Comparison of ENCODE assay signal across 10 mouse cellular contexts in the genomic region with DNA sequence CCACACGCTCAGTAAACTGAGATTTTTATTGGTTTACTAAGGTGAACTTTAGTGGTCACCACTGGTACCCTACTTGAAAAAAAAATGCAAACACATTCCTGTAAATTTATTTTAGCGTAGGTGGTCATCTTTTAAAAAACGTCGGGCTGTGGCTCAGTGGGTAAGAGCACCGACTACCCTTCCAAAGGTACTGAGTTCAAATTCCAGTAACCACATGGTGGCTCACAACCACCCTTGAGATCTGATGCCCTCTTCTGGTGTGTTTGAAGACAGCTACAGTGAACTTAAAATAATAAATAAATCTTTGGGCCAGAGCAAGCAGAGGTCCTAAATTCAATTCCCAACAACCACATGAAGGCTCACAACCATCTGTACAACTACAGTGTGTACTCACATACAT. TPM values are rescaled to one million over a fixed set of nuclear protein-coding genes. Genes with fewer than 3 reads are reported as not detected.
DNase-seq lines count a peak whose midpoint lies in the region; ATAC-seq and TF ChIP-seq lines count a peak whose summit lies in the region.
"Not testable (repeated sequence)": the region's sequence is repeated elsewhere in the genome, so short reads cannot be mapped to it uniquely, and the experiment has no call there.
"Had no signal": no experiment of that assay in that cellular context is flagged by ENCODE, and none has a peak within 500 bp of the region (broad histone marks: within the 10 kb centered on the region; RNA-seq: fewer than 3 reads in every experiment).

No protein-coding gene starts in this region.

- H3K9me3 ChIP-seq in CH12.LX (replicated peaks; ENCODE audit: low read length); embryonic facial prominence, embryonic 11.5 days (replicated peaks; ENCODE audit: control insufficient read depth, low read length); forebrain, embryonic 16.5 days (ENCODE audit: control insufficient read depth, low read length); hindbrain, embryonic 11.5 days (ENCODE audit: control insufficient read depth, low read length); kidney, embryonic 15.5 days (replicated peaks); liver, embryonic 12.5 days (replicated peaks); midbrain, embryonic 11.5 days (ENCODE audit: control insufficient read depth, low read length): not testable (repeated sequence)

- TF ChIP-seq RAD21 in CH12.LX (IDR thresholded peaks at IDR 0.05; ENCODE audit: low read depth, low read length): not testable (repeated sequence)

- dilution Hi-C loops in CH12.LX (cut with MboI; ENCODE audit: extremely low pct_ligation_motif_present, extremely low pct_unique_long_range_greater_than_20kb, low sequenced_read_pairs): not testable (repeated sequence)

- peaks cover 35 to 58% of the 10 kb centered on the region in 2 experiments for H3K36me3 ChIP-seq in CH12.LX (replicated peaks in 1 of 2; ENCODE audit: control insufficient read depth in 1 of 2, insufficient read depth in 1 of 2, low read length in 1 of 2)
- not testable (repeated sequence) for H3K36me3 ChIP-seq in embryonic facial prominence, embryonic 11.5 days (replicated peaks; ENCODE audit: control insufficient read depth, insufficient read depth, low read depth, low read length); forebrain, embryonic 16.5 days (ENCODE audit: control insufficient read depth, insufficient read depth); hindbrain, embryonic 11.5 days (ENCODE audit: control insufficient read depth, insufficient read depth, low read length)
- peaks cover 44% of the 10 kb centered on the region for H3K36me3 ChIP-seq in kidney, embryonic 15.5 days
- H3K36me3 ChIP-seq in liver, embryonic 12.5 days: peaks cover 59% of the 10 kb centered on the region
- H3K36me3 ChIP-seq in midbrain, embryonic 11.5 days (ENCODE audit: control insufficient read depth, insufficient read depth, low read length): peaks cover 11% of the 10 kb centered on the region

- 61% methylated on average over 5 of the region's 5 CpGs for WGBS in embryonic facial prominence, embryonic 11.5 days
- WGBS in forebrain, embryonic 16.5 days: 67% methylated on average over 5 of the region's 5 CpGs
- 60% methylated on average over 5 of the region's 5 CpGs for WGBS in hindbrain, embryonic 11.5 days
- WGBS in kidney, embryonic 15.5 days: 60% methylated on average over 5 of the region's 5 CpGs
- WGBS in liver, embryonic 12.5 days (ENCODE audit: insufficient replicate concordance): 29% methylated on average over 5 of the region's 5 CpGs
- 66% methylated on average over 5 of the region's 5 CpGs for WGBS in midbrain, embryonic 11.5 days
- 65% methylated on average over 5 of the region's 5 CpGs for WGBS in olfactory bulb, adult 2 months

- peaks cover 5 to 26% of the 10 kb centered on the region in 2 experiments; a peak in 3 of 4 replicates for H3K4me1 ChIP-seq in CH12.LX (ENCODE audit: control insufficient read depth in 1 of 2, insufficient read depth in 2 of 2)
- not testable (repeated sequence) for H3K4me1 ChIP-seq in embryonic facial prominence, embryonic 11.5 days (ENCODE audit: control insufficient read depth, insufficient read depth, low read length)
- H3K4me1 ChIP-seq in forebrain, embryonic 16.5 days (replicated peaks; ENCODE audit: control insufficient read depth, insufficient read depth, low read length): peaks cover 33% of the 10 kb centered on the region
- H3K4me1 ChIP-seq in hindbrain, embryonic 11.5 days (replicated peaks; ENCODE audit: control insufficient read depth, insufficient read depth, low read length): peaks cover 10% of the 10 kb centered on the region
- peaks cover 47% of the 10 kb centered on the region for H3K4me1 ChIP-seq in kidney, embryonic 15.5 days
- peaks cover 42% of the 10 kb centered on the region for H3K4me1 ChIP-seq in liver, embryonic 12.5 days
- peaks cover 15% of the 10 kb centered on the region for H3K4me1 ChIP-seq in midbrain, embryonic 11.5 days (ENCODE audit: control insufficient read depth, insufficient read depth, low read length)
- H3K4me1 ChIP-seq in olfactory bulb, adult 2 months (ENCODE audit: control insufficient read depth, insufficient read depth, low read length): peaks cover 10% of the 10 kb centered on the region

- in situ Hi-C loops in CH12.LX (cut with MboI; ENCODE audit: low pct_ligation_motif_present, low pct_unique_long_range_greater_than_20kb, low sequenced_read_pairs): not testable (repeated sequence)

- H3K4me2 ChIP-seq in CH12.LX (ENCODE audit: insufficient read depth, low read depth, poor library complexity, severe bottlenecking): peak overlapping the region; percentile 92
- peak overlapping the region; percentile 36 for H3K4me2 ChIP-seq in embryonic facial prominence, embryonic 11.5 days (ENCODE audit: low read depth, low read length)
- peak overlapping the region; percentile 62 for H3K4me2 ChIP-seq in forebrain, embryonic 16.5 days (ENCODE audit: low read length)
- peak overlapping the region; percentile 61 for H3K4me2 ChIP-seq in hindbrain, embryonic 11.5 days (replicated peaks; ENCODE audit: low read depth, low read length)
- H3K4me2 ChIP-seq in kidney, embryonic 15.5 days: peak overlapping the region; percentile 70
- H3K4me2 ChIP-seq in liver, embryonic 12.5 days: peak overlapping the region; percentile 80
- H3K4me2 ChIP-seq in midbrain, embryonic 11.5 days: peak overlapping the region; percentile 55

- not testable (repeated sequence) for TF ChIP-seq POLR2A in CH12.LX (IDR thresholded peaks at IDR 0.05; ENCODE audit: low read depth, low read length); olfactory bulb, adult 2 months (IDR thresholded peaks at IDR 0.05; ENCODE audit: insufficient read depth, low read depth, low read length)

- H3K27me3 ChIP-seq in CH12.LX (replicated peaks); embryonic facial prominence, embryonic 11.5 days (ENCODE audit: control insufficient read depth, insufficient read depth, low read length); forebrain, embryonic 16.5 days (replicated peaks; ENCODE audit: control insufficient read depth, insufficient read depth, low read length); hindbrain, embryonic 11.5 days (ENCODE audit: control insufficient read depth, insufficient read depth, low read length); kidney, embryonic 15.5 days; liver, embryonic 12.5 days (replicated peaks); midbrain, embryonic 11.5 days (ENCODE audit: control insufficient read depth, insufficient read depth, low read length): not testable (repeated sequence)

- not testable (repeated sequence) for H3K27ac ChIP-seq in CH12.LX (ENCODE audit: insufficient read depth, low read depth); embryonic facial prominence, embryonic 11.5 days (replicated peaks; ENCODE audit: low read depth, low read length); forebrain, embryonic 16.5 days (ENCODE audit: low read length); hindbrain, embryonic 11.5 days (ENCODE audit: low read depth, low read length); midbrain, embryonic 11.5 days (ENCODE audit: low read depth, low read length); olfactory bulb, adult 2 months (ENCODE audit: insufficient read depth, low read depth, low read length)
- H3K27ac ChIP-seq in kidney, embryonic 15.5 days: peak overlapping the region; percentile 94; the same call in 1 of the 2 replicates
- H3K27ac ChIP-seq in liver, embryonic 12.5 days: peak overlapping the region; percentile 85

- peaks cover 45% of the 10 kb centered on the region for H3K79me2 ChIP-seq in CH12.LX (replicated peaks; ENCODE audit: control insufficient read depth, extremely low read depth, insufficient read depth, poor library complexity, severe bottlenecking)

- H3K9ac ChIP-seq in CH12.LX (ENCODE audit: insufficient read depth, low read depth): peak overlapping the region; percentile 98
- H3K9ac ChIP-seq in embryonic facial prominence, embryonic 11.5 days (replicated peaks; ENCODE audit: low read length): peak overlapping the region; percentile 86
- peak overlapping the region; percentile 92 for H3K9ac ChIP-seq in forebrain, embryonic 16.5 days (replicated peaks; ENCODE audit: low read depth, low read length)
- peak overlapping the region; percentile 81; the same call in 1 of the 2 replicates for H3K9ac ChIP-seq in hindbrain, embryonic 11.5 days (ENCODE audit: low read depth, low read length)
- peak overlapping the region; percentile 96 for H3K9ac ChIP-seq in kidney, embryonic 15.5 days
- H3K9ac ChIP-seq in liver, embryonic 12.5 days: peak overlapping the region; percentile 93
- peak overlapping the region; percentile 93 for H3K9ac ChIP-seq in midbrain, embryonic 11.5 days (ENCODE audit: low read length)

- ATAC-seq in embryonic facial prominence, embryonic 11.5 days (replicated peaks; ENCODE audit: insufficient number of reproducible peaks, low FRiP score, low TSS enrichment, low read depth); forebrain, embryonic 16.5 days; hindbrain, embryonic 11.5 days (ENCODE audit: low FRiP score); kidney, embryonic 15.5 days (replicated peaks; ENCODE audit: low FRiP score); liver, embryonic 12.5 days; midbrain, embryonic 11.5 days (ENCODE audit: low FRiP score): not testable (repeated sequence)

- not testable (repeated sequence) for TF ChIP-seq EP300 in CH12.LX (IDR thresholded peaks at IDR 0.05; ENCODE audit: low read length)

- DNase-seq in CH12.LX (ENCODE audit: extremely low read depth); embryonic facial prominence, embryonic 11.5 days (ENCODE audit: low spot score); hindbrain, embryonic 11.5 days (ENCODE audit: low spot score); midbrain, embryonic 11.5 days (ENCODE audit: low spot score, missing footprints): not testable (repeated sequence)

- H3K4me3 ChIP-seq in CH12.LX (replicated peaks in 1 of 3; ENCODE audit: low read depth in 2 of 3, low read length in 2 of 3, poor library complexity in 1 of 3): peak overlapping the region; percentile 70 to 92 (median 78)
- peak overlapping the region; percentile 75 for H3K4me3 ChIP-seq in embryonic facial prominence, embryonic 11.5 days (ENCODE audit: low read depth, low read length)
- H3K4me3 ChIP-seq in forebrain, embryonic 16.5 days (replicated peaks; ENCODE audit: low read length): peak overlapping the region; percentile 92
- H3K4me3 ChIP-seq in hindbrain, embryonic 11.5 days (ENCODE audit: low read depth, low read length): peak overlapping the region; percentile 75
- peak overlapping the region; percentile 98 for H3K4me3 ChIP-seq in kidney, embryonic 15.5 days (replicated peaks)
- peak overlapping the region; percentile 92 for H3K4me3 ChIP-seq in liver, embryonic 12.5 days
- peak overlapping the region; percentile 88 for H3K4me3 ChIP-seq in midbrain, embryonic 11.5 days (ENCODE audit: low read depth, low read length)
- peak overlapping the region; percentile 97; the same call in 1 of the 2 replicates for H3K4me3 ChIP-seq in olfactory bulb, adult 2 months (ENCODE audit: insufficient read depth, low read depth, low read length)

- peak in 1 of 2 experiments; percentile 26; a peak in 1 of 4 replicates for TF ChIP-seq CTCF in CH12.LX (conservative IDR thresholded peaks at IDR 0.05 in 1 of 2, IDR thresholded peaks at IDR 0.05 in 1 of 2; ENCODE audit: low read depth in 2 of 2, low read length in 2 of 2)
- TF ChIP-seq CTCF in olfactory bulb, adult 2 months (IDR thresholded peaks at IDR 0.05; ENCODE audit: insufficient read depth, low read depth, low read length): not testable (repeated sequence)

RNA-seq across cellular contexts. Expression of a gene that starts 1.0 kb away (rescaled TPM):
- total RNA-seq in CH12.LX (2012; rRNA removed) (5,102 and 6,050 TPM in 2 replicates), CH12.LX (2014; rRNA removed) (5,117 and 5,410 TPM in 2 replicates)
- 1,976 and 2,057 TPM in 2 replicates for polyA plus RNA-seq in CH12.LX (2012; ENCODE audit: insufficient read length, low read depth)
- polyA plus RNA-seq in embryonic facial prominence, embryonic 11.5 days (2014; fragmentation: Nextera tagmentation; extraction: Ambion mirVana): 1,371 and 1,480 TPM in 2 replicates
- polyA plus RNA-seq in forebrain, embryonic 16.5 days (2015; fragmentation: Nextera tagmentation; extraction: Ambion mirVana): 787 and 797 TPM in 2 replicates
- 1,264 and 1,299 TPM in 2 replicates for polyA plus RNA-seq in hindbrain, embryonic 11.5 days (2014; fragmentation: Nextera tagmentation; extraction: Ambion mirVana)
- polyA plus RNA-seq in kidney, embryonic 15.5 days (2015; fragmentation: Nextera tagmentation; extraction: Ambion mirVana): 1,520 and 1,607 TPM in 2 replicates
- polyA plus RNA-seq in liver, embryonic 12.5 days (2016; fragmentation: Nextera tagmentation; extraction: Ambion mirVana): 1,444 and 1,454 TPM in 2 replicates
- 1,270 and 1,392 TPM in 2 replicates for polyA plus RNA-seq in midbrain, embryonic 11.5 days (2014; fragmentation: Nextera tagmentation; extraction: Ambion mirVana)
- not detected in 2 replicates for polyA plus RNA-seq in olfactory bulb, adult 2 months (2012; ENCODE audit: insufficient read depth, insufficient read length, low replicate concordance, missing spikeins)

RNA-seq across cellular contexts. Expression of a gene that starts 1.1 kb away (rescaled TPM):
- total RNA-seq in CH12.LX (2012; rRNA removed): 0.38 and 0.59 TPM in 2 replicates
- not detected in 2 replicates for total RNA-seq in CH12.LX (2014; rRNA removed)
- polyA plus RNA-seq in CH12.LX (2012; ENCODE audit: insufficient read length, low read depth): 0.20 and 0.34 TPM in 2 replicates
- polyA plus RNA-seq in embryonic facial prominence, embryonic 11.5 days (2014; fragmentation: Nextera tagmentation; extraction: Ambion mirVana): 0.18 and 0.24 TPM in 2 replicates
- polyA plus RNA-seq in forebrain, embryonic 16.5 days (2015; fragmentation: Nextera tagmentation; extraction: Ambion mirVana): not detected in 2 replicates
- polyA plus RNA-seq in hindbrain, embryonic 11.5 days (2014; fragmentation: Nextera tagmentation; extraction: Ambion mirVana): not detected in 2 replicates
- 0.18 TPM in 1 of 2 replicates, not detected in the other for polyA plus RNA-seq in kidney, embryonic 15.5 days (2015; fragmentation: Nextera tagmentation; extraction: Ambion mirVana)
- polyA plus RNA-seq in liver, embryonic 12.5 days (2016; fragmentation: Nextera tagmentation; extraction: Ambion mirVana): 0.19 and 0.46 TPM in 2 replicates
- 0.22 TPM in 1 of 2 replicates, not detected in the other for polyA plus RNA-seq in midbrain, embryonic 11.5 days (2014; fragmentation: Nextera tagmentation; extraction: Ambion mirVana)
- polyA plus RNA-seq in olfactory bulb, adult 2 months (2012; ENCODE audit: insufficient read depth, insufficient read length, low replicate concordance, missing spikeins): not detected in 2 replicates
- total RNA-seq: layer of hippocampus, postnatal 14 days; monocyte, adult 5-6 weeks had no signal

RNA-seq across cellular contexts. Expression of a gene that starts 5.3 kb away (rescaled TPM):
- total RNA-seq in CH12.LX (2012; rRNA removed): 188 and 207 TPM in 2 replicates
- 207 and 208 TPM in 2 replicates for total RNA-seq in CH12.LX (2014; rRNA removed)
- polyA plus RNA-seq in CH12.LX (2012; ENCODE audit: insufficient read length, low read depth): 136 and 155 TPM in 2 replicates
- 191 and 217 TPM in 2 replicates for polyA plus RNA-seq in embryonic facial prominence, embryonic 11.5 days (2014; fragmentation: Nextera tagmentation; extraction: Ambion mirVana)
- 220 and 233 TPM in 2 replicates for polyA plus RNA-seq in forebrain, embryonic 16.5 days (2015; fragmentation: Nextera tagmentation; extraction: Ambion mirVana)
- polyA plus RNA-seq in hindbrain, embryonic 11.5 days (2014; fragmentation: Nextera tagmentation; extraction: Ambion mirVana): 198 and 223 TPM in 2 replicates
- 237 and 238 TPM in 2 replicates for polyA plus RNA-seq in kidney, embryonic 15.5 days (2015; fragmentation: Nextera tagmentation; extraction: Ambion mirVana)
- polyA plus RNA-seq in liver, embryonic 12.5 days (2016; fragmentation: Nextera tagmentation; extraction: Ambion mirVana): 233 and 239 TPM in 2 replicates
- polyA plus RNA-seq in midbrain, embryonic 11.5 days (2014; fragmentation: Nextera tagmentation; extraction: Ambion mirVana): 198 and 210 TPM in 2 replicates
- not detected in 2 replicates for polyA plus RNA-seq in olfactory bulb, adult 2 months (2012; ENCODE audit: insufficient read depth, insufficient read length, low replicate concordance, missing spikeins)

RNA-seq across cellular contexts. Expression of a gene that starts 8.7 kb away (rescaled TPM):
- total RNA-seq in CH12.LX (2012; rRNA removed) (0.17 TPM in 1 of 2 replicates, not detected in the other), CH12.LX (2014; rRNA removed) (0.24 TPM in 1 of 2 replicates, not detected in the other)
- polyA plus RNA-seq in CH12.LX (2012; ENCODE audit: insufficient read length, low read depth): 0.79 and 0.91 TPM in 2 replicates
- not detected in 2 replicates for polyA plus RNA-seq in embryonic facial prominence, embryonic 11.5 days (2014; fragmentation: Nextera tagmentation; extraction: Ambion mirVana)
- polyA plus RNA-seq in forebrain, embryonic 16.5 days (2015; fragmentation: Nextera tagmentation; extraction: Ambion mirVana): not detected in 2 replicates
- 0.11 TPM in 1 of 2 replicates, not detected in the other for polyA plus RNA-seq in hindbrain, embryonic 11.5 days (2014; fragmentation: Nextera tagmentation; extraction: Ambion mirVana)
- polyA plus RNA-seq in kidney, embryonic 15.5 days (2015; fragmentation: Nextera tagmentation; extraction: Ambion mirVana): not detected in 2 replicates
- not detected in 2 replicates for polyA plus RNA-seq in liver, embryonic 12.5 days (2016; fragmentation: Nextera tagmentation; extraction: Ambion mirVana)
- polyA plus RNA-seq in midbrain, embryonic 11.5 days (2014; fragmentation: Nextera tagmentation; extraction: Ambion mirVana): not detected in 2 replicates
- not detected in 2 replicates for polyA plus RNA-seq in olfactory bulb, adult 2 months (2012; ENCODE audit: insufficient read depth, insufficient read length, low replicate concordance, missing spikeins)

RNA-seq across cellular contexts. Expression of a gene that starts 11.5 kb away (rescaled TPM):
- total RNA-seq in CH12.LX (2012; rRNA removed): 98.0 and 122 TPM in 2 replicates
- total RNA-seq in CH12.LX (2014; rRNA removed): 99.7 and 105 TPM in 2 replicates
- 101 and 104 TPM in 2 replicates for polyA plus RNA-seq in CH12.LX (2012; ENCODE audit: insufficient read length, low read depth)
- polyA plus RNA-seq in embryonic facial prominence, embryonic 11.5 days (2014; fragmentation: Nextera tagmentation; extraction: Ambion mirVana): 96.3 and 102 TPM in 2 replicates
- 83.7 and 85.5 TPM in 2 replicates for polyA plus RNA-seq in forebrain, embryonic 16.5 days (2015; fragmentation: Nextera tagmentation; extraction: Ambion mirVana)
- polyA plus RNA-seq in hindbrain, embryonic 11.5 days (2014; fragmentation: Nextera tagmentation; extraction: Ambion mirVana): 83.7 and 101 TPM in 2 replicates
- 85.0 and 94.5 TPM in 2 replicates for polyA plus RNA-seq in kidney, embryonic 15.5 days (2015; fragmentation: Nextera tagmentation; extraction: Ambion mirVana)
- polyA plus RNA-seq in liver, embryonic 12.5 days (2016; fragmentation: Nextera tagmentation; extraction: Ambion mirVana): 65.4 and 71.8 TPM in 2 replicates
- polyA plus RNA-seq in midbrain, embryonic 11.5 days (2014; fragmentation: Nextera tagmentation; extraction: Ambion mirVana): 91.0 and 97.5 TPM in 2 replicates
- polyA plus RNA-seq in olfactory bulb, adult 2 months (2012; ENCODE audit: insufficient read depth, insufficient read length, low replicate concordance, missing spikeins): not detected in 2 replicates

Comparison
In these comparisons a context has a peak if more than half of its experiments do, and no peak if none do; other contexts are left out.
1. H3K4me2 ChIP-seq: peak in every context shown above with its lines; median percentile 92 in CH12.LX; 80 in liver, embryonic 12.5 days; 70 in kidney, embryonic 15.5 days; 62 in forebrain, embryonic 16.5 days; 61 in hindbrain, embryonic 11.5 days; 55 in midbrain, embryonic 11.5 days; 36 in embryonic facial prominence, embryonic 11.5 days.